Mouse (Mus musculus) heart, adult 2 months (tissue): ENCODE data around the gene Foxj3. TPM values are rescaled to one million over a fixed set of nuclear protein-coding genes. Genes with fewer than 3 reads are reported as not detected.
A peak's percentile ranks its signal among the peaks of the same experiment; 100 is the strongest.

Experiments
- DNase-seq, 2 experiments: peaks; one replicate each; pipeline ENCODE4 v3.0.0; 2021
- H3K27ac ChIP-seq: fragments of 200-600 bp; 2 replicates; pipeline ENCODE4 v1.8.1; 2022
- H3K27me3 ChIP-seq: fragments of 200-500 bp; 2 replicates; pipeline ENCODE4 v1.6.1; 2012; ENCODE audit warnings: mild to moderate bottlenecking, low read length, inconsistent platforms, mixed read lengths; ENCODE audit not compliant: control insufficient read depth, insufficient read depth
- H3K36me3 ChIP-seq: fragments of 200-500 bp; 2 replicates; pipeline ENCODE4 v1.6.1; 2012; ENCODE audit warnings: low read length, inconsistent platforms; ENCODE audit not compliant: control insufficient read depth, insufficient read depth
- H3K4me1 ChIP-seq: fragments of 200-500 bp; 2 replicates; pipeline ENCODE4 v1.6.1; 2011; ENCODE audit warnings: low read length; ENCODE audit not compliant: control insufficient read depth, insufficient read depth
- H3K4me3 ChIP-seq: fragments of 200-600 bp; 2 replicates; pipeline ENCODE4 v1.8.1; 2022
- H3K79me2 ChIP-seq: fragments of 200-500 bp; replicated peaks from 2 replicates; pipeline ENCODE4 v1.6.1; 2012; ENCODE audit warnings: mild to moderate bottlenecking, inconsistent platforms, low read length, moderate library complexity, mixed read lengths; ENCODE audit not compliant: control insufficient read depth, insufficient read depth
- H3K9ac ChIP-seq: fragments of 200-500 bp; 2 replicates; pipeline ENCODE4 v1.6.1; 2012; ENCODE audit warnings: low read depth, mild to moderate bottlenecking, control low read depth, inconsistent platforms, low read length, mixed read lengths
- CTCF ChIP-seq: fragments of 200-600 bp; IDR thresholded peaks from 2 replicates; pipeline ENCODE4 v1.8.1; 2022; ENCODE audit warnings: antibody characterized with exemption, mild to moderate bottlenecking, moderate library complexity
- EP300 ChIP-seq: fragments of 200-500 bp; IDR thresholded peaks from 2 replicates; pipeline ENCODE4 v1.6.1; 2011; ENCODE audit warnings: low read depth, low read length, control low read depth; ENCODE audit not compliant: insufficient read depth
- POLR2A ChIP-seq: fragments of 200-500 bp; IDR thresholded peaks from 2 replicates; pipeline ENCODE4 v1.6.1; 2011; ENCODE audit warnings: mild to moderate bottlenecking, low read depth, low read length, control low read depth; ENCODE audit not compliant: insufficient read depth
- WGBS: fragments of 180-500 bp; shearing (Covaris S2); methylation state at CpG from one replicate; pipeline ENCODE4 v1.1.7; 2018; 5-methylcytosine and 5-hydroxymethylcytosine counted together
- intact Hi-C: fragments of 180-260 bp; cut with DNase I; formaldehyde crosslinking; loops from one replicate; pipeline ENCODE4 v1.15.1; 2025
- polyA plus RNA-seq: library from polyadenylated mRNA; depleted of rRNA; stranded (reverse); fragments of >200 nt; gene quantifications from 2 replicates; pipeline ENCODE4 v1.2.3, GENCODE M21; 2012
- total RNA-seq, 2 experiments: library from RNA; stranded (reverse); gene quantifications; 2 replicates each; pipeline ENCODE4 v1.2.3; 2021

Foxj3 gene
- total and polyA plus RNA-seq, 3 experiments, result 13.5 to 32.1 (median 30.3) TPM

DNA sequence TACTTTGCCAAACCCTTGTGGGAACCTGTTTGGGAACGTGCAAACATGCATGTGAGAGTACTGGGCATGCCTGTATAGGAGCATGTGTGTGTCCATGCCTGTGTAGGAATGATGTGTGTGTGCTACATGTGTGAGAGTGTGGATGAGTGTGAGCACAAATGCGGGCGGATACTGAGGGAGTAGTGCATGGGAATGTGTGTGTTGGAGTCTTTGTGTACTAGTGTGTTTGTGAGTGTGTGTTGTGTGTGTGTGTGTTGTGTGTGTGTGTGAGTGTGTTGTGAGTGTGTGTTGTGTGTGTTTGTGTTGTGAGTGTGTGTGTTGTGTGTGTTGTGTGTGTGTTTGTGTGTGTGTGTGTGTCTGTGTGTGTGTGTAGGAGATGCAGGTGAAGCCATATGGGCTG is 131.4 kb downstream of the Foxj3 start:
- Histone ChIP-seq H3K9ac (no peak overlapping the region), H3K27me3 (no peaks in the 10 kb centered on the region), H3K27ac (no peak overlapping the region), H3K4me1 (no peaks in the 10 kb centered on the region; the same call in 1 of the 2 replicates), H3K36me3 (no peaks in the 10 kb centered on the region), H3K79me2 (no peaks in the 10 kb centered on the region), H3K4me3 (no peak overlapping the region)
- no peak for DNase-seq
- no peak for TF ChIP-seq POLR2A
- no peak for TF ChIP-seq CTCF
- no peak for TF ChIP-seq EP300
- intact Hi-C loops, result loop anchor here (5.0 kb wide), 1 partner anchor 421 kb away; no protein-coding TSS in a partner anchor
- 91% methylated on average over 3 of the region's 3 CpGs for WGBS

DNA sequence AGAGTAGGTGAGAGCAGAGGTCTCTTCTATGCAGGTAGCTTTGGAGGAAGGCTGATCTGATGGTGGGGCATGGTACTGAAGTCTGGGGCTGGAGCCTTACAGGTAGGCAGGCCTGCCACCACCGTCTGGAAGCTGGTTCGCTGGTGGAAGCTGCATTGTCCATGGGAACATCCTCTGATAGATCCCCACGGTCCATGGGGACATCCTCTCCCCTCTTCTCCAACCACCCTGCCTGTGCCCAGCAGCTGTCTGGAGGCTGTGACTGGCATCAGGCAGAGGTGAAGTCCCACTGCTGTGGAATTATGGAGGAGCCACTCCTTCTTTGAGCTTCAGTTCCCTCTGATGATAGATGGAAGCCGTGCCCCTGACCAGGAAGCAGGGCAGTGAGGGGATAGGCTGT is 131.8 kb downstream of the Foxj3 start:
- H3K79me2 ChIP-seq, result no peaks in the 10 kb centered on the region
- no peak for DNase-seq
- no peak overlapping the region for H3K4me3 ChIP-seq
- no peak overlapping the region for H3K27ac ChIP-seq
- H3K36me3 ChIP-seq, result no peaks in the 10 kb centered on the region
- WGBS, result 65% methylated on average over 4 of the region's 4 CpGs
- no peak for TF ChIP-seq CTCF
- TF ChIP-seq EP300, result no peak
- TF ChIP-seq POLR2A, result no peak
- intact Hi-C loops, result loop anchor here (5.0 kb wide), 1 partner anchor 421 kb away; no protein-coding TSS in a partner anchor
- H3K9ac ChIP-seq, result no peak overlapping the region
- H3K27me3 ChIP-seq, result no peaks in the 10 kb centered on the region
- no peaks in the 10 kb centered on the region; the same call in 1 of the 2 replicates for H3K4me1 ChIP-seq

DNA sequence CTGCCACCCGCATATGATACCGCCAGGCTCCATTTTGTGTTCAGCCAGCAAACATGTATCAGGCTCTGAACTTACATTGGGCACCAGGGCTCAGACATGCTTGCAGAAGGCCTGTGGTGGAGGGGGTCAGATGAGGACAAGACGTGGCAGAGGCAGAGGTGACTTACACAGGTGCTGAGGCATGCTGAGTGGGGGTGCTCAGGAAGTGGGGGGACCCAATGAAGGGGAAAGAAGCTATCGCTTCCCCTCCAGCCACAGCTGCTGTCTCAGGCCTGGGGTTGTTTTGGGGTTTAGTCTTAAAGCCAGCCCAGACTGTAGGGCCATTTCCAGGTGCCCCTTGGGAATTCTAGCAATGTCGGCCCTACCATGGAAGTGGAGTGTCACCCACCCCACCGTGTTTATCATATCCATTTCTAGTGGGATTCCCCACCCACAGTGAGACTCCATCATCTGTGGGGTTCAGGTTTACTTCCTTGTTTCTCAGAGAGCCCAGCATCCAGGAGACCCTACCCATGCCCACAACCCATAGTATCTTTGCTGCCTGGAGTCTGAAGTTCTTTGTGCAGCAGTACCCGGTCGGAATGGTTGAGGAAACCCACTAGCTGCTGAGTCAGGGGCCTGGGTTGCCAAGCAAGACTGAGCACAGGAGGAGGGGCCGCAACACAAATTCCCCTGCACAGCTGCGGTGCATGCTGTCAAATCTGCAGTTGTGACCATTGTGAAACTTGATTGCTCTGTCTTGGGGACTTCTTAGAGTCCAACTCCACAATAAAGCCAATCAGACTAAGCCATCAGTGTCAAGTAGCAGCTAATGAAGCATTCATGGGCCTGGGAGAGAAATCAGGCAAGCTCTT is 132.8 kb downstream of the Foxj3 start:
- intact Hi-C loops, result loop anchor here (5.0 kb wide), 1 partner anchor 422 kb away; no protein-coding TSS in a partner anchor
- H3K4me3 ChIP-seq, result no peak overlapping the region
- H3K4me1 ChIP-seq, result no peaks in the 10 kb centered on the region; the same call in 1 of the 2 replicates
- H3K36me3 ChIP-seq, result no peaks in the 10 kb centered on the region
- TF ChIP-seq POLR2A (no peak), EP300 (no peak), CTCF (no peak)
- no peak overlapping the region for H3K27ac ChIP-seq
- no peaks in the 10 kb centered on the region for H3K27me3 ChIP-seq
- no peaks in the 10 kb centered on the region for H3K79me2 ChIP-seq
- 81% methylated on average over 10 of the region's 10 CpGs for WGBS
- peak in 1 of 2 experiments; percentile 23 for DNase-seq
- no peak overlapping the region for H3K9ac ChIP-seq

DNA sequence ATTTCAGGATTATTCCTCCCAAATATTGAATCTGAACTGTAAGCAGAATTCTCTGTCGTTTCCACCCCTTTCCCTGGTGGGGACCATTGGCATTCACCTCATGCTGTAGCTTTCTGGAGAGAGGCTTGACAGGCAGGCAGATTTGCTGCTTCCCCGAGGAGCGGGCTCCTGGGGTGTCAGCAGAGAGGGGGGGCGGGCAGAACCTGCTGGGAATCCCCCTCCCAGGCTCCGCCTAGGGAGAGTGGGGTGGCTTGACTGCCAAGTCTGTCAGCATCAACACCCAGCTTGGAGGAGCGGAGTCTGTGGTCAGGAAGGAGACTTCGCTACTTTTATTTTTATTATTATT is 133.4 kb downstream of the Foxj3 start:
- Histone ChIP-seq H3K79me2 (no peaks in the 10 kb centered on the region), H3K4me3 (no peak overlapping the region), H3K27me3 (no peaks in the 10 kb centered on the region), H3K27ac (no peak overlapping the region), H3K4me1 (no peaks in the 10 kb centered on the region; the same call in 1 of the 2 replicates), H3K36me3 (no peaks in the 10 kb centered on the region), H3K9ac (no peak overlapping the region)
- intact Hi-C loops, result no loop called here
- no peak for TF ChIP-seq CTCF
- WGBS, result 66% methylated on average over 7 of the region's 7 CpGs
- no peak for DNase-seq

DNA sequence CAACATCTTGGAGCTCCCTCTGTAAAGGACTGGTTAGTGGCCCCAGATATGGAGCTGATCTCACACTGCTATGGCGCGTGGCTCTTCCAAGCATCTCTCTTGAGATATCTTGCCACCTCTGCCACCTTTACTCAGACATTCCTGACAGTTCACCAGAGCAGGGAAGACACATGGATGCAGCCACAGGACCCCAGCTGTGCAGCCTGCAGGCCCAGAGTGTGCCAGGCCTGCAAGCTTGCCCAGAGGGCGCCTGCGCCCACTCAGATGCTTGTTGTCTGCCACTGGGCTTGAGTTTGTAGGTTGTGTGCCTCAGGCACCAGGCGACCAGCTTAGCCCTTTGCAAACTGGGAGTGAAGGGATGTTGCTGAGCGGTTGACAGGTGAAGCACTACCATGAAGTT is 133.9 kb downstream of the Foxj3 start:
- intact Hi-C loops, result no loop called here
- TF ChIP-seq POLR2A (no peak), CTCF (no peak), EP300 (no peak)

DNA sequence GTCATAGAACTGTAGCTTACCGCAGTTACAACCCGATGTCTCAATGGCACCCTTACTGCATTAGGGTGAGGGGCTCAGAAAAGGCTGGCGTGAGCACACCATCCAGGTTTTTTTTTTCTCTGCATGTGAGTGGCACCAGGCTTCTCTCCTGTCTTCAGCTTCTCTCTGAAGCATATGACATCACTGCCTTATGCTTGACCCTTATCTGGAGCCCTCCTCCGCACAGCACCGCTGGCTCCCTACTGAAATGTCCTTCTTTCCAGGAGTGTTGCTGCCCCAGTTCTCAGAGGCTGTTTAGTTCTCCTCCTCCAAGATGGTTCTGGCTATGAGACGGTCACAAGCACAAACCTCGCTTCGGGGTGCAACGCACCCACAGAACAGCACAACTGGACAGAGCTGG is 134.4 kb downstream of the Foxj3 start:
- intact Hi-C loops, result no loop called here
- Histone ChIP-seq H3K27me3 (no peaks in the 10 kb centered on the region), H3K4me1 (no peaks in the 10 kb centered on the region), H3K9ac (no peak overlapping the region), H3K27ac (no peak overlapping the region), H3K36me3 (no peaks in the 10 kb centered on the region), H3K4me3 (no peak overlapping the region), H3K79me2 (no peaks in the 10 kb centered on the region)
- 73% methylated on average over 9 of the region's 9 CpGs for WGBS
- no peak for TF ChIP-seq CTCF
- TF ChIP-seq POLR2A, result no peak
- TF ChIP-seq EP300, result no peak
- no peak for DNase-seq

More for the DNA sequence above, 133.9 kb downstream of the Foxj3 start:
- no peak overlapping the region for H3K9ac ChIP-seq
- no peaks in the 10 kb centered on the region; the same call in 1 of the 2 replicates for H3K4me1 ChIP-seq
- DNase-seq, result no peak
- no peaks in the 10 kb centered on the region for H3K79me2 ChIP-seq
- no peaks in the 10 kb centered on the region for H3K36me3 ChIP-seq
- WGBS, result 84% methylated on average over 6 of the region's 6 CpGs
- no peak overlapping the region for H3K27ac ChIP-seq
- H3K27me3 ChIP-seq, result no peaks in the 10 kb centered on the region
- H3K4me3 ChIP-seq, result no peak overlapping the region
